In genomic region chr5:29735557-29736061, GRCm38 (mm10) we compare ENCODE assay signal across 8 mouse cellular contexts. TPM values are rescaled to one million over a fixed set of nuclear protein-coding genes. Genes with fewer than 3 reads are reported as not detected.
DNase-seq lines count a peak whose midpoint lies in the region; ATAC-seq and TF ChIP-seq lines count a peak whose summit lies in the region.

Gene Dnajb6, plus strand, starts transcription at chr5:29735688.
Gene Gm5129, minus strand, starts transcription at chr5:29735936.

- H3K4me1 ChIP-seq in cortical plate, adult 2 months (ENCODE audit: control insufficient read depth, insufficient read depth, low read length) = peaks cover 8% of the 10 kb centered on the region

- TF ChIP-seq POLR2A in cortical plate, adult 2 months (IDR thresholded peaks at IDR 0.05; ENCODE audit: extremely low read depth, insufficient read depth, low read length) = peak; percentile 84

- no peak for TF ChIP-seq CTCF in cortical plate, adult 2 months (IDR thresholded peaks at IDR 0.05; ENCODE audit: extremely low read depth, insufficient read depth, low read length)

- peak within 1 kb of the TSS; percentile 73 for H3K27ac ChIP-seq in cortical plate, adult 2 months (ENCODE audit: insufficient read depth, low read length)

- peak; percentile 98 for DNase-seq in gastrocnemius, postnatal 10 days
- peak; percentile 98 for DNase-seq in induced T-regulatory cell, adult 2 months (ENCODE audit: low read depth)
- DNase-seq in left cerebral cortex, adult 9 months (ENCODE audit: low spot score in 2 of 2) = peak; percentile 91 to 98
- peak; percentile 98 for DNase-seq in right cerebral cortex, postnatal 14 days
- peak; percentile 97 to 98 for DNase-seq in urinary bladder, postnatal 36 days (ENCODE audit: low spot score in 2 of 2)

- peak; percentile 87 for ATAC-seq in activated CD4-positive, CD25-positive, alpha-beta regulatory T cell, adult 4 months
- peak; percentile 85 for ATAC-seq in megakaryocyte progenitor cell, adult 5-6 weeks (replicated peaks; ENCODE audit: poor library complexity)

- peak within 1 kb of the TSS; percentile 61 for H3K4me3 ChIP-seq in cortical plate, adult 2 months (ENCODE audit: insufficient read depth, low read length)

RNA-seq across cellular contexts. Expression of gene Dnajb6, which starts in this region (rescaled TPM):
- polyA plus RNA-seq in activated CD4-positive, CD25-positive, alpha-beta regulatory T cell, adult 4 months (2017; shearing (Covaris generic)) = 100 to 1,000 TPM; 113 to 126 TPM
- 180 and 182 TPM in 2 replicates for polyA plus RNA-seq in cortical plate, adult 2 months (2012; rRNA removed)
- total RNA-seq in gastrocnemius, postnatal 10 days (2021) = 10 to 100 TPM; 67.7 to 78.0 TPM
- total RNA-seq in megakaryocyte progenitor cell, adult 5-6 weeks (2015) = 139 and 173 TPM in 2 replicates
- 142 and 144 TPM in 2 replicates for total RNA-seq in megakaryocyte progenitor cell, adult 5-6 weeks (2017)

RNA-seq across cellular contexts. Expression of gene Gm5129, which starts in this region (rescaled TPM):
- polyA plus RNA-seq in activated CD4-positive, CD25-positive, alpha-beta regulatory T cell, adult 4 months (2017; shearing (Covaris generic)) = not detected
- polyA plus RNA-seq in cortical plate, adult 2 months (2012; rRNA removed) = 1.3 TPM in 1 of 2 replicates, not detected in the other
- total RNA-seq in gastrocnemius, postnatal 10 days (2021) = not detected
- total RNA-seq in megakaryocyte progenitor cell, adult 5-6 weeks (2015) = 1.7 TPM in 1 of 2 replicates, not detected in the other
- not detected in 2 replicates for total RNA-seq in megakaryocyte progenitor cell, adult 5-6 weeks (2017)

Comparison
In these comparisons a context has a peak if more than half of its experiments do, and no peak if none do; other contexts are left out.
1. Peak in every context shown above with its lines: DNase-seq, ATAC-seq, H3K4me3 ChIP-seq and H3K27ac ChIP-seq.